Mouse (Mus musculus) hindbrain, embryonic 13.5 days (tissue): ENCODE data around the gene Pla2g4e. TPM values are rescaled to one million over a fixed set of nuclear protein-coding genes. Genes with fewer than 3 reads are reported as not detected.
"Not testable (repeated sequence)": the region's sequence is repeated elsewhere in the genome, so short reads cannot be mapped to it uniquely, and the experiment has no call there.

Source experiments
- ATAC-seq: fragments of 200-750 bp; cut with Nextera tagmentation; 2 replicates; pipeline ENCODE4 v1.8.0; 2017; ENCODE audit warnings: moderate TSS enrichment; ENCODE audit not compliant: low FRiP score
- H3K27ac ChIP-seq: fragments of 300-500 bp; sonication (generic); 2 replicates; pipeline ENCODE4 v1.5.1; 2015; ENCODE audit warnings: inconsistent platforms, mild to moderate bottlenecking, moderate library complexity
- H3K27me3 ChIP-seq: fragments of 300-500 bp; sonication (generic); 2 replicates; pipeline ENCODE4 v1.6.1; 2015; ENCODE audit warnings: mild to moderate bottlenecking, inconsistent platforms
- H3K36me3 ChIP-seq: fragments of 300-500 bp; sonication (generic); 2 replicates; pipeline ENCODE4 v1.6.1; 2015; ENCODE audit warnings: mild to moderate bottlenecking, inconsistent platforms
- H3K4me1 ChIP-seq: fragments of 300-500 bp; sonication (generic); replicated peaks from 2 replicates; pipeline ENCODE4 v1.6.1; 2015; ENCODE audit warnings: inconsistent platforms
- H3K4me2 ChIP-seq: fragments of 300-500 bp; sonication (generic); 2 replicates; pipeline ENCODE4 v1.6.1; 2015; ENCODE audit warnings: inconsistent platforms, mild to moderate bottlenecking, moderate library complexity
- H3K4me3 ChIP-seq: fragments of 300-500 bp; sonication (generic); 2 replicates; pipeline ENCODE4 v1.5.1; 2015; ENCODE audit warnings: mild to moderate bottlenecking, inconsistent platforms
- H3K9ac ChIP-seq: fragments of 300-500 bp; sonication (generic); 2 replicates; pipeline ENCODE4 v1.6.1; 2015; ENCODE audit warnings: mild to moderate bottlenecking, inconsistent platforms
- H3K9me3 ChIP-seq: fragments of 300-500 bp; sonication (generic); 2 replicates; pipeline ENCODE4 v1.6.1; 2016; ENCODE audit warnings: inconsistent platforms
- WGBS: fragments of 180-500 bp; shearing (Covaris S2); methylation state at CpG from one replicate; pipeline ENCODE4 v1.1.7; 2015; 5-methylcytosine and 5-hydroxymethylcytosine counted together
- polyA plus RNA-seq: library from polyadenylated mRNA; unstranded; fragments of >200 nt; fragmentation: Nextera tagmentation; extraction: Ambion mirVana; gene quantifications from 2 replicates; pipeline ENCODE4 v1.2.1, GENCODE M21; 2015

Gene Pla2g4e
- polyA plus RNA-seq, 1 experiment from 2014 or later = 1.2 TPM

DNA sequence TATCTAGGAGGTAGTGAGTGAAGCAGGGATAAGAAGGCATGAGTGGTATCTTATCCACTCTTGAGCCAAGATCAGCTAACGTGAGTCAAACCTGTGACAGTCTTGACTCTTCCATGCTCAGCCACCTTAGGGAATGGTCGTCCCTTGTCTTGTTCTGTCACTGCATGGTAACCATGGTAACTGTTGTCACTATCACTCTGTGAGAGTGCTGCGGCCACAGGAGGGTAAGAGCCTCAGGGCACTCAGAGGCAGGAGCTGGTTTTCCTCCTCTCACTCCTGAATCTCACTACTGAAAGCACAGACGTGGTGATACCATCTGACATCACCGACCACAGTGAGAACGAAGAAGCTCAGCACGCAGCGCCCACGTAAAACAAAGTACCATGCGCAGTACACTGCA is 19.7 kb upstream of the Pla2g4e start:
- H3K27ac ChIP-seq = no peak overlapping the region
- H3K9me3 ChIP-seq = no peaks in the 10 kb centered on the region
- no peak overlapping the region for H3K9ac ChIP-seq
- peaks cover 14% of the 10 kb centered on the region for H3K4me1 ChIP-seq
- ATAC-seq = no peak
- H3K4me3 ChIP-seq = no peak overlapping the region
- H3K27me3 ChIP-seq = peaks cover 12% of the 10 kb centered on the region; the same call in 1 of the 2 replicates
- no peak overlapping the region for H3K4me2 ChIP-seq
- 64% methylated on average over 10 of the region's 10 CpGs for WGBS
- H3K36me3 ChIP-seq = no peaks in the 10 kb centered on the region

DNA sequence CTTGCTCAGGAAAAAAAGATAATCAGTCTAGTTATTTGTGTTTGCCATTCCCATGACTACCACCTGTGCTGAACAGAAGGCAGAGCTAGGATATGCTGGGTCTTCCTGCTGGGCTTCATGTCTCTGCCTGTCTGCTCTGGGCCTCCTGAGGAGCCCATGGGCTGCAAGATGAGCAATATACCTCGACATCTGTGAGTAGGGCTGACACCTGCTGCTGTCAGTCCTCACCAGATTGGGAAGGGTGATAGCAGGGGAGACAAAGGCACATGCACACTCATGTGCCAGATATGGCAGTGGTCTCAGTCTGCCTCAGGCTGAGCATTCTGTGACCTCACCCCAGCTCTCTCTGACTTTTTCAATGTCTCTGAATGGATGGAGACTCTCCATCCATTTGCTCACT is 17.7 kb upstream of the Pla2g4e start:
- ATAC-seq = no peak
- Histone ChIP-seq H3K9me3 (no peaks in the 10 kb centered on the region), H3K36me3 (no peaks in the 10 kb centered on the region), H3K27me3 (no peaks in the 10 kb centered on the region), H3K9ac (no peak overlapping the region), H3K27ac (no peak overlapping the region), H3K4me3 (no peak overlapping the region), H3K4me1 (peaks cover 10% of the 10 kb centered on the region; the same call in 1 of the 2 replicates), H3K4me2 (no peak overlapping the region)
- WGBS = 42% methylated on average over 1 of the region's 1 CpGs

DNA sequence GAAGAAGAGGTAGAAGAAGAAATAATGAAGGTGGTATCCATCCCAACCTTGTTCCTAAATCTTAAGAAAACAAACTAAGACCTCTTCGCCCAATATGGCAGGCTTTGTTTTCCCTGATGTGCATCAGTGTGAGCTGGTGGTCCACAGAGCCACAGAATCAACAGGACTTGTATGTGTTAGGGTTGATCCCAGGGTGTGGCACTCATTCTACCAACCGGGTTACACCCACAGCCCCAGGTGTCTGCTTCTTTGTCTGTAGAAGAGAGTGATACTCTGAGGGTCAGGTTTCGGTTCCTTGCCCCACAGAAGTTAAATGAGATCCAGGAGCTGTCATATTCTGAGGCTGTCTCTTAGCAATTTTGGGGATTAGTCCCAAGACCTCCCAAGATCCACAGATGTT is 16.2 kb upstream of the Pla2g4e start:
- peaks cover 10% of the 10 kb centered on the region; the same call in 1 of the 2 replicates for H3K4me1 ChIP-seq
- WGBS = 76% methylated on average over 3 of the region's 3 CpGs
- no peak overlapping the region for H3K4me2 ChIP-seq
- H3K27me3 ChIP-seq = no peaks in the 10 kb centered on the region
- H3K4me3 ChIP-seq = no peak overlapping the region
- ATAC-seq = no peak
- no peak overlapping the region for H3K9ac ChIP-seq
- H3K27ac ChIP-seq = no peak overlapping the region
- no peaks in the 10 kb centered on the region for H3K9me3 ChIP-seq
- no peaks in the 10 kb centered on the region for H3K36me3 ChIP-seq

DNA sequence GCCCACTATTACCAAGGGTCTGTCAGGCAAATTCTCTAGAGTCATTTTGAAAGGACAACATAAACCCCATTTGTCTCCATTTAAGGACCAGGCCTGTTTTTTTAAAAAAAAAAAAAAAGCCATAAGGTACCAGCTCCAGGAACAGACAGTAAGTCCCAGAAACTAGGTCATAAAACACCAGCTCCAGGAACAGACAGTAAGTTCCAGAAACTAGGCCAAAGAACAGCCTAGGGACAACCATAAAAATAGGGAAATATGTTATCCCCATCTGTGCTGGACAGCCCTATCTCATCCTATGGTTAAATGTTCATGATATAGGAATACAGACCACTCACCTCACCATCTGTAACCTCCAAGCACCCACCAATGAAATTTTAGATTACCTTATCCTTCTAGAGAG is 11.1 kb upstream of the Pla2g4e start:
- H3K36me3 ChIP-seq = no peaks in the 10 kb centered on the region
- H3K4me3 ChIP-seq = no peak overlapping the region
- no peaks in the 10 kb centered on the region for H3K27me3 ChIP-seq
- no peaks in the 10 kb centered on the region for H3K4me1 ChIP-seq
- no peak overlapping the region for H3K4me2 ChIP-seq
- no peak for ATAC-seq
- no peak overlapping the region for H3K9ac ChIP-seq
- H3K27ac ChIP-seq = no peak overlapping the region
- no peaks in the 10 kb centered on the region for H3K9me3 ChIP-seq

DNA sequence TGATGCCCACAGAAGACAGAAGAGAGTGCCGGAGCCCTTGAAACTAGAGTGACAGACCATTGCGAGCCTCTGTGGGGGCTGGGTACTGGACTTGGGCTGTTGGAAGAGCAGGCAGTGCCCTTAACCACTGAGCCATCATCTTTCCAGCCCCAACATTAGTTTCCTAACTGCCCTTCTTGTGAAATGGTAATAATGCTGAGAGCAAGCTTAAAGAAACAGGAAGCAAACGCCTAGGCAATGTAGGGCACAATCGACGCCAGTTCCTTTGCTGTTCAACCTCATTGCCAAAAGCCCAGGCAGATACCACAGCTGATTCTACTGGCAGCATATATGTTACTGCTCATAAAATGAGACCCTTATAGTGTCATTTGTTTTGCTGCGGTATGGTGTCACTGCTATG is 7.5 kb upstream of the Pla2g4e start:
- no peaks in the 10 kb centered on the region for H3K4me1 ChIP-seq
- no peak for ATAC-seq
- H3K9ac ChIP-seq = no peak overlapping the region
- H3K27me3 ChIP-seq = no peaks in the 10 kb centered on the region
- no peak overlapping the region for H3K27ac ChIP-seq
- H3K4me3 ChIP-seq = no peak overlapping the region
- WGBS = 90% methylated on average over 6 of the region's 6 CpGs
- no peaks in the 10 kb centered on the region for H3K36me3 ChIP-seq
- H3K4me2 ChIP-seq = no peak overlapping the region
- H3K9me3 ChIP-seq = no peaks in the 10 kb centered on the region

DNA sequence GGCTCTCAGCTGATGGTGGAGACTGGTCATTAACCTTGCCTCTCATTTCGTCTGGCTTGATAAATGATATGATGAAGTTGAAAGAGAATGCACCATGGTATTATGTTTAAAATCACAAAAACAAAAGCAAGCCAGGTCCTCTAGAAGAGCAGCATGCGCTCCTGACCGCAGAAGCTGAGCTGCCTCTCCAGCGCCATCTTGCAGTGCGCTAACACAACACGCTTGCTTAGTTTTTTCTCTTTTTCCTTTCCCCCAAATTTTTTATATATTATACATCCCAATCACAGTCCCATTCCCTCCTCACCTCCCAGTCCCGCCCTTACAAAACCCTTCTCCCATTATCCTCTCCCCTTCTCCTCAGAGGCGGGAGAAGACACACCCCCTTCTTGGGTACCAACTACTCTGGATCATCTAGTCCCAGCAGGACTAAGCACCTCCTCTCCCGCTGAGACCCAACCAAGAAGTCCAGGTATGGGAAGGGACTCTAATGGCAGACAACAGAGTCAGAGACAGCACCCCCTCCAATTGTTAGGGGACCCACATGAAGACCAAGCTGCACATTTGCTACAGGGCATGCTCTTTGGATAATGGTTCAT is 384 bp upstream of the Pla2g4e start:
- H3K4me2 ChIP-seq = peak overlapping the region; percentile 61
- peak overlapping the region; percentile 45 for H3K4me3 ChIP-seq
- H3K9ac ChIP-seq = peak overlapping the region; percentile 66
- no peaks in the 10 kb centered on the region for H3K36me3 ChIP-seq
- peaks cover 13% of the 10 kb centered on the region for H3K27me3 ChIP-seq
- 12% methylated on average over 9 of the region's 9 CpGs for WGBS
- H3K27ac ChIP-seq = peak overlapping the region; percentile 63
- ATAC-seq = peak; percentile 76
- H3K9me3 ChIP-seq = no peaks in the 10 kb centered on the region
- H3K4me1 ChIP-seq = 0 out of 2 replicates have a peak, but pooled peaks cover 4% of the 10 kb centered on the region

DNA sequence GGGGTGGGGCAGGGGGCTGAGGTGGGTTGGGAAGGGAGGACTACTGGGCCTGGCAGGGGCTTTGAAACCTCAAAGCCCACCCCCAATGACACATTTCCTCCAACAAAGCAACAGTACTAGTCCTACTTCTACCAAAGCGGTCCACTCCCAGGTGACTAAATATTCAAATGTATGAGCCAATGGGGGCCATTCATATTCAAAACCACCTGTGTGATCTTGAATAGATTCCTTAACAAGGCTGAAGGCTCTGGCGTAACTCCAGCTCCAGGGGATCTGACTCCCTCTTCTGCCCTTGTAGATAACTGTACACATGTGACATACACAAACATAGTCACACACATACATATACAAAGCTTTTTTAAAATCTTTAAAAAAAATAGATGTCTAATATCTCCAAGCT is 1.1 kb downstream of the Pla2g4e start:
- H3K27me3 ChIP-seq = peaks cover 13% of the 10 kb centered on the region
- no peak for ATAC-seq
- 0 out of 2 replicates have a peak, but pooled peaks cover 4% of the 10 kb centered on the region for H3K4me1 ChIP-seq
- H3K4me2 ChIP-seq = peak overlapping the region; percentile 61; the same call in 1 of the 2 replicates
- H3K9ac ChIP-seq = no peak overlapping the region
- peak overlapping the region; percentile 45; the same call in 1 of the 2 replicates for H3K4me3 ChIP-seq
- H3K27ac ChIP-seq = no peak overlapping the region
- no peaks in the 10 kb centered on the region for H3K9me3 ChIP-seq
- no peaks in the 10 kb centered on the region for H3K36me3 ChIP-seq
- WGBS = 87% methylated on average over 2 of the region's 2 CpGs

DNA sequence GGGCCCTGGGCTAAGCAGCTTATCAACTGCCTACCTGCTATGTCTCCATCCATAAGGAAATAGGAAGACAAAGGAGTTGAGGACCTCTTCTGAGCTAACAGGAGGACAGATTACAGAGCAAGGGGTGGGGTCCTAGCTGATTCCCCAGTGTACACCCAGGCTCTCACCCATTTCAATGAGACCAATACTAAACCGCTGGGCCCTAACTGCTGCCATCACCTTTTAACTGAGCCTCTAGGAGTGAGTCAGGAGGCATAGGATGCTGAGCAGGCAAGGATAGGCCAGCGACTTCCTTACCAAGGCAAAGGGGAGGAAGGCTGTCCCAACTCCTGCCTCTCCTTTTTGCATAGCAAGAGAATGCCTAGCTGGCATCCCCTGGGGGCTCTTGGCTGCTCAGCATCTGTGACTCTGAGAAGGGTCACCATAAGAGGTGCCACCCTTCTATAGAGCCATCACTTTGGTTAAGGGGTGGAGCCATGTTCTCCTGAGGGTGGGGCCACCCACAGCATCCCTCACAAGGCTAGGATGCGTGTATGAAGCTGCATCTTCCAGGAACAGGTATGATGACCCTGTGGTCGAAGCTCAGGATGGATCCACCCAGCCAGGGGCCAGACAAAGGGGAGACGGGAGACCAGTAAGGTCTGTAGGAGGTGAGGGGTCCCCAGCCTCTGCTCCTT is 2.2 kb downstream of the Pla2g4e start:
- H3K27me3 ChIP-seq = peaks cover 13% of the 10 kb centered on the region
- no peaks in the 10 kb centered on the region for H3K36me3 ChIP-seq
- no peaks in the 10 kb centered on the region for H3K9me3 ChIP-seq
- H3K4me3 ChIP-seq = no peak overlapping the region; the same call in 1 of the 2 replicates
- no peak overlapping the region for H3K4me2 ChIP-seq
- WGBS = 81% methylated on average over 5 of the region's 5 CpGs
- no peak overlapping the region for H3K27ac ChIP-seq
- 0 out of 2 replicates have a peak, but pooled peaks have one; percentile 43 for ATAC-seq
- H3K4me1 ChIP-seq = 0 out of 2 replicates have a peak, but pooled peaks cover 4% of the 10 kb centered on the region
- no peak overlapping the region for H3K9ac ChIP-seq

DNA sequence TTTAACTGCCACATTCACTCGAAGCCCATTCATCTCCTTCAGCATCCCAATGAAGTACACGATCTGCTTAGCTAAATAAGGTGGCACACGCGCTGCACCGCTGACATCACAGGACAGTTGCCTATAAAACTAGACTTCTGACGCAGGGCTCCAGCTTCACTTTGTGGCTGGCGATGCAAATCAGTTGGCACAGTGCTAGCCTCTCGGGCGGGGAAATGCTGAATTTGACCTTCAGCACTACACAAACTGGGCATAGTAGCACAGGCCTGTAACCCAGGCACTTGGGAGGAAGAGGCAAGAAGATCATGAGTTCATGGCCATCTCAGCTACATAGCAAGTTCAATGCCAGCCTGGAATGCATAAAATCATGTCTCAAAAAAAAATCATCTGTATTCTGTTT is 6.4 kb downstream of the Pla2g4e start:
- not testable (repeated sequence) for ATAC-seq, H3K9me3 ChIP-seq, H3K27me3 ChIP-seq, H3K36me3 ChIP-seq, H3K4me2 ChIP-seq, H3K4me1 ChIP-seq, H3K9ac ChIP-seq, H3K27ac ChIP-seq, H3K4me3 ChIP-seq
- 87% methylated on average over 9 of the region's 9 CpGs for WGBS

DNA sequence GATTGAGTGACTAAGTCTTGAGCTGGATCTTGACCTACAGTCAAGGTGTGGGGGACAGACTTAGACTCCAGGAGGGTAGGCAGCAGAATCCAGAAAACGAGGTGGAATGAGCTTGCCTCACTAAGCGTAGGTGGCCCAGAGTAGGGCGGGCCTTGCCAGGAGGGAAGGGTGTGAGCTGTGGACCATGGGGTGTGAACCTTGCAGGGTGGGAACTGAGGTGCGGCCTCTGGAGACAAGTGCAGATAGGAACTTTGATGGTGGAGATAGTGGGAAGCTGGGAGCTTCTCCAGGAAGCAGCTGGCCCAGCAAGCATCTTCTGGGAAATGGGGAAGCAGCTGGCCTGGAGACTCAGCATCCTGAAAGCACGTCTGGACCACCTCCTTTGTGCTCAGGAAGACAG is 7.4 kb downstream of the Pla2g4e start:
- ATAC-seq = no peak
- no peaks in the 10 kb centered on the region for H3K4me1 ChIP-seq
- no peak overlapping the region for H3K4me2 ChIP-seq
- no peak overlapping the region for H3K4me3 ChIP-seq
- no peaks in the 10 kb centered on the region for H3K36me3 ChIP-seq
- WGBS = 79% methylated on average over 5 of the region's 5 CpGs
- H3K9me3 ChIP-seq = no peaks in the 10 kb centered on the region
- H3K27me3 ChIP-seq = no peaks in the 10 kb centered on the region
- H3K9ac ChIP-seq = no peak overlapping the region
- H3K27ac ChIP-seq = no peak overlapping the region

DNA sequence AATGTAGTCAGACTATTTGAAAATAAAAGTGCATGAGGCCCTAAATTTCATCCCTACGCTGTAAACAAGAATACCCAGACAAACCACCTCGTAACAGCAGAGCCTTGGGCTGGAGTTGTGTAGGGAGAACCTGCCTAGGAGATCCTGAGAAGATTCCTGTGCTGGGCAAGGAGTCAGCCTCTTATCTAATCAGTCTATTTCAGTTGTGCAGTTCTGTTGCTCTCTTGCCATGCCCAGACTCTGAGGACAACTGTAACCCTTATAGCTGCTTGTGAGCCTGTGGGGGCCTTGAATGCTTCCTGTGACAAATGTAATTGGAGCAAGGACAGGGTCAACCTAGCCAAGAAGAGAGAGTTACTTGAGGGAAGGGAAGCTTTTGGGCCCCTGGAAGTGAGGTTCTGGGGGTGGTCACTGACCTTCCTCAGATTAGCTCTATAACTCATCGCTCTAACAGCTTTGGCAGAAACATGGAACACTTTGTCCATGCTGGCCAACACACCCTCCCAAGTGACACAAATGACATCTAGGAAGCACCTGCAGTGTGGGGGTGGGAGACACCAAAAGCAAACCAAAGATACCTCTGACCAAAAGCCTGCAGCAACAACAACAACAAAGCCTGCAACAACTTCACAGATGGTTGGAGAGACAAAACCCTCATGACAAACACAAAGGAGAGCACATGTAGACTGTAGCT is 9.0 kb downstream of the Pla2g4e start:
- Histone ChIP-seq H3K27ac (no peak overlapping the region), H3K9ac (no peak overlapping the region), H3K4me3 (no peak overlapping the region), H3K9me3 (no peaks in the 10 kb centered on the region), H3K4me2 (no peak overlapping the region), H3K4me1 (no peaks in the 10 kb centered on the region), H3K36me3 (no peaks in the 10 kb centered on the region), H3K27me3 (no peaks in the 10 kb centered on the region)
- no peak for ATAC-seq
- WGBS = 97% methylated on average over 3 of the region's 3 CpGs

DNA sequence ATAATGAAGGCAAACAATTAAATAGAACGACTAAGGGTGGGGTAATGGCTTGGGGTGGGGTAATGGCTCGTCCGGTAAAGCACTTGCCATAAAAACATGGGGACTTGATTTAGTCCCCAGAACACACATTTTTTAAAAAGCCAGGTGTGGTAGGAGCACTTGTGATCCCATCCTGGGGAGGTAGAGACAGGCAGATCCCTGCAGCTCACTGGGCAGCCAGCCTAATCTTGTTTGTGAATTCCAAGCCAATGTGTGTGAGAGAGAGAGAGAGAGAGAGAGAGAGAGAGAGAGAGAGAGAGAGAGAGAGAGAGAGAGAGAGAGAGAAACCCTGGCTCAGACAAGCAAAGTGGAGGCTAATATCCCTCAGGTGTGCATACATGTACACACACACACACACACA is 9.8 kb downstream of the Pla2g4e start:
- no peak overlapping the region for H3K9ac ChIP-seq
- H3K27me3 ChIP-seq = no peaks in the 10 kb centered on the region
- H3K9me3 ChIP-seq = no peaks in the 10 kb centered on the region
- no peaks in the 10 kb centered on the region for H3K4me1 ChIP-seq
- no peak for ATAC-seq
- H3K27ac ChIP-seq = no peak overlapping the region
- H3K36me3 ChIP-seq = no peaks in the 10 kb centered on the region
- WGBS = 79% methylated on average over 3 of the region's 3 CpGs
- no peak overlapping the region for H3K4me3 ChIP-seq
- H3K4me2 ChIP-seq = no peak overlapping the region
